Mouse (Mus musculus): ENCODE data around the gene Gjb1.
A peak's percentile ranks its signal among the peaks of the same experiment; 100 is the strongest.
"Not testable (repeated sequence)": the region's sequence is repeated elsewhere in the genome, so short reads cannot be mapped to it uniquely, and the experiment has no call there.

Gjb1 gene

DNA sequence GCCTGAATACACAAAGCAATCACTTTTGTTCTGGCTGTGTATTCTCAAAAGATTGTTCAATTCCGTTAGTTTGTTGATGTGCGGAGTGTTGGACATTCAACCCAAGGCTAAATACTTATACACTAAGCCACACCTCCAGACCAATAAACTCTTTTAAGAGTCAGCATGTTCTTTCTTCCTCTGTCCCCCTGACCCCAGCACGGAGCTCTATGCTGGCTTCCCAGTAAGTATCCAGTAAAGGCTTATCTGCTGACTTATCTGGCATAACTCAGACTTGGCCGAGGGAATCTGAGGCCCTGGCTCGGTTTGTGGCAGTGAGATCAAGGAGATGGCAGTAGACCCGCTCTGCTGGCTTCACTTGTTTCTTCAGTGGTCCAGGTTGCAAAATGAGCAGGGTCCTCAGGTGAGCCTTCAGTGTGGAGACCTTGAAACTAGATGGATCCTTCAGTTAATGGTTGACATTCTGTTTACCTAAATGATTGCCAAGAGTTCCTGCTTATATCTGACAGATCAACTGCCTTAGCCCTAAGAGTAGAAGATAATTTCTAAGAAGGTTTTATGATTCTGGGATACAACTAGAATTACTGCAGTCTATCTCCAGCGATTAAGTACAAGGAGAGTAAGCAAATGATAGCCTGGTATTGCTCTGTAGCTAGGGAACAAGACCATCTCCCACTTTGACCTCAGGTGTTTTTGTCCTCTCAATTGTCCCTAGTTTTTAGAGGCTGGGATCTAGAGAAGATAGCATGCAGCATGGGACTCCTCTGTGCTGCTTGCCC lies at the start of gene Gjb1:
TSS of gene Gjb1 (plus strand) at position 189 of the 779 bp plus-strand sequence.
- DNase-seq (ENCODE audit: low spot score) = no peak

- DNase-seq (ENCODE audit: low spot score) = peak; percentile 87
Observed at GRCm38 (mm10) chrX:101329372-101330028, 46.7 kb upstream of the Gjb1 start.

DNA sequence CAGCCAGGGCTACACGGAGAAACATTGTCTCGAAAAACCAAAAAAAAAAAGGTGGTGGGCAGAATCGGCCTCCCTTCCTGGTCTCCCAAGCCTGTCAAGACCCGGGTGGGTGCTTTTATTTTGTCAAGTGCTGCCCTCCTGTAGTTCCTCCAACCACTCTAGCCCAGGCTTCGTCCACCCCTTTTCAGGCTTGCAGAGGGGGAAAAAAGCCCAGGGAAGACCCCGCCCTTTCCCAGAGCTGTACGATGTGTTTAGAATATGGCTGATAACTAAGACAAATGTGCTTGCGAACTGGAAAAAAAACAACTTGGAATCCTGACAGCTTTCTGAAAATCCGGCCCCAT lies 44.2 kb upstream of the Gjb1 start:
- no peak for DNase-seq (ENCODE audit: low spot score)

GRCm38 (mm10) chrX:101332375-101333211 lies 43.6 kb upstream of the Gjb1 start:
- DNase-seq (ENCODE audit: low spot score) = peak; percentile 92

GRCm38 (mm10) chrX:101334606-101335005 lies 41.6 kb upstream of the Gjb1 start:
- DNase-seq (ENCODE audit: low spot score) = peak; percentile 40

DNA sequence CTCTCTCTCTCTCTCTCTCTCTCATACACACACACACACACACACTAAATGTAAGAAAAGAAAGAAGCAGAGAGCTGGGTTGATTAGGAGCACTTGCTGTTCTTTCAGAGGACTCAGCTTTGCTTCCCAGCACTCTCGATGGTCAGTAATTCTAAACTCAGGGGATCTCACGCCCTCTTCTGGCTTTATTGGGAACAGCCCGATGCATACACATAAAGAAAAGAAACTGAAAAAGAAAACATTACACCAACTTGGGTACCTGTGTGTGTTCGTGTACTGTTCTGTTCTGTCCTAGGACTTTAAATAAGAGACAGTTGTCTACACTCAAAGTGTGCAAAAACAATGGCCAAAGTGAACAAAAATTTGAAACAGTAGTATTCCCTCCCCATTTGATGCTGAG lies 37.5 kb upstream of the Gjb1 start:
- no peak for DNase-seq (ENCODE audit: low spot score)

DNA sequence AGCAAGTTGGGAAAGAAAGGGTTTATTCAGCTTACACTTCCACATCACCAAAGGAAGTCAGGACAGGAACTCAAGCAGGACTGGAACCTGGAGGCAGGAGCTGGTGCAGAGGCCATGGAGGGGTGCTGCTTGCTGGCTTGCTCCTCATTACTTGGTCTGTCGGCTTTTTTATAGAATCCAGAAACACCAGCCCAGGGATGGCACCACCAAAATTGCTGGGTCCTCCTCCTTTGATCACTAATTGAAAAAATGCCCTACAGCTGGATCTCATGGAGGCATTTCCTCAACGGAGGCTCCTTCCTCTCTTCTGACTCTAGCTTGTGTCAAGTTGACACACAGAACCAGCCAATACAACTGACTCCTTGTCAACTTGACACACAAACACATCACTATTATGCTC lies 33.3 kb upstream of the Gjb1 start:
- not testable (repeated sequence) for DNase-seq (ENCODE audit: low spot score)

GRCm38 (mm10) chrX:101345456-101345855 lies 30.7 kb upstream of the Gjb1 start:
- no peak for DNase-seq (ENCODE audit: low spot score)

- no peak for DNase-seq (ENCODE audit: low spot score)
Observed at GRCm38 (mm10) chrX:101346475-101346874, 29.7 kb upstream of the Gjb1 start.

GRCm38 (mm10) chrX:101351188-101351587 lies 25.0 kb upstream of the Gjb1 start:
- no peak for DNase-seq (ENCODE audit: low spot score)

GRCm38 (mm10) chrX:101358902-101359301 lies 17.3 kb upstream of the Gjb1 start:
- DNase-seq (ENCODE audit: low spot score) = peak; percentile 21

GRCm38 (mm10) chrX:101369001-101369400 lies 7.2 kb upstream of the Gjb1 start:
- DNase-seq (ENCODE audit: low spot score) = no peak

DNA sequence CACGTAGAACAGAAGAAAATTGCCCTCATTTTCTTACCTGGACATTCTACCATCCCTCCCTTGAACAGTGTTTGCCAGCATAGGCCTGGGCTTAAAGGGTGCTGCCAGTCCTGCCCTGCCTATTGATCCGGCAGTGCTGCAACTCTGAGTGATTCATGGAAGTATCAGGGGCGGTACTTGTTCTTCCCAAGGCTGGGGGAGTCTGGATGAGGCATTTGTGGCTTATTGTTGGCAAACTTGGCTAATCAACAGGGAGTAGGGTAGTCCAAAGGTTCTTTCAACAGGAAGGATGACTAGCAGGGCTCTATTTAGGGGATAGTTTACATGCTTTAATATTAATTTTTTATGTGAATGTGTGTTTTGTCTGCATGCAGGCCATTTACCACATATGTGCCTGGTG lies 5.6 kb upstream of the Gjb1 start:
- no peak for DNase-seq (ENCODE audit: low spot score)

DNA sequence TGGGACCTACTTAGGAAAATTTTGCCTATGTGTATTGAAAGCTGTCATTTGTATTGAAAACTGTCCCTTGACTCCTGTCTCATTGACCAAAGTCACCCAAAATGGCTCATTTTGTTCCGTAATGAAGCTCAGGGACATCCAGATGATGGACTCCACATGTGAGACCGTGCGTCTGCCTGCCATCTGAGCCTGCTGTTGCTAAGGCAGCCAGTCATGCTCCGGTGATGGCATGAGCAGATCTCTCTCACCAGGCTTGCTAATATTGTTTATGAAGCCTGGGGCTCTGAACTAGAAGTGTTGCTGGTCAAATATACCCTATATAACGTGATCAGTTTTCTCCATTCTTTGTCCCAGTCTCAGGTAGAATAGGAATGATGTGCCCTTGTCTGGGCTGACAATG lies 3.2 kb upstream of the Gjb1 start:
- no peak for DNase-seq (ENCODE audit: low spot score)

- DNase-seq (ENCODE audit: low spot score) = no peak
Observed at GRCm38 (mm10) chrX:101377076-101377475, 898 bp downstream of the Gjb1 start.

GRCm38 (mm10) chrX:101379744-101380143 lies 3.6 kb downstream of the Gjb1 start:
- DNase-seq (ENCODE audit: low spot score) = no peak

GRCm38 (mm10) chrX:101383455-101383854 lies 7.3 kb downstream of the Gjb1 start:
- no peak for DNase-seq (ENCODE audit: low spot score)

DNA sequence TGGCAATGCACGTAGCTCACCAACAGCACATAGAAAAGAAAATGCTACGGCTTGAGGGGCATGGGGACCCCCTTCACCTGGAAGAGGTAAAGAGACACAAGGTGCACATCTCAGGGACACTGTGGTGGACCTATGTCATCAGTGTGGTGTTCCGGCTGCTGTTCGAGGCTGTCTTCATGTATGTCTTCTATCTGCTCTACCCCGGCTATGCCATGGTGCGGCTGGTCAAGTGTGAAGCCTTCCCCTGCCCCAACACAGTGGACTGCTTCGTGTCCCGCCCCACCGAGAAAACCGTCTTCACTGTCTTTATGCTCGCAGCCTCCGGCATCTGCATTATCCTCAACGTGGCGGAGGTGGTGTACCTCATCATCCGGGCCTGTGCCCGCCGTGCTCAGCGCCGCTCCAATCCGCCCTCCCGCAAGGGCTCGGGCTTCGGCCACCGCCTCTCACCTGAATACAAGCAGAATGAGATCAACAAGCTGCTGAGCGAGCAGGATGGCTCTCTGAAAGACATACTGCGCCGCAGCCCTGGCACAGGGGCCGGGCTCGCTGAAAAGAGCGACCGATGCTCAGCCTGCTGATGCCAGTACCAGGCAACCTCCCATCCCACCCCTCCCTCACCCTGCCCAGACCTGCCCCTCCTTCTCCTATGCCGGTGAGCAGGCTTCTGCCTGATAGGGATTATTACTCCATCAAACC lies 8.4 kb downstream of the Gjb1 start:
- no peak for DNase-seq (ENCODE audit: low spot score)

DNA sequence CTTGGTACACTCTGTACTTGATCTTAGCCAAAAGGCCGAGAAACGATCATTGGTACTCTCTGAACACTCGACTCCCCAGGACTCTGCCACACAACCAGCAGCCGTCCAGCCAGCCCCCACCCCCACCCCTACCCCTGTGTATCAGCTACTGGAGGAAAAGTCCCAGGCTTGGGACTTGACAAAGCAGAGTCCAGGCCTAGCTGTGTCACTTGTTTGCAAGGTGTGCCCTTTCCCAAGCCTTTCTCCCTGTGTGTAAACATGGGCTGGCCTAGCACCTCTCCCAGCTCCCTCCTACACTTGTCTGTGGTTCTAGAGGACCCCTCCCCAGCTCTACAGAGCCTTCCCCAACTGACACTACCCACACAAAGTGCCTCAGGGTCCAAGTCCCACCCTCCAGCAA lies 10.0 kb downstream of the Gjb1 start:
- DNase-seq (ENCODE audit: low spot score) = no peak

DNA sequence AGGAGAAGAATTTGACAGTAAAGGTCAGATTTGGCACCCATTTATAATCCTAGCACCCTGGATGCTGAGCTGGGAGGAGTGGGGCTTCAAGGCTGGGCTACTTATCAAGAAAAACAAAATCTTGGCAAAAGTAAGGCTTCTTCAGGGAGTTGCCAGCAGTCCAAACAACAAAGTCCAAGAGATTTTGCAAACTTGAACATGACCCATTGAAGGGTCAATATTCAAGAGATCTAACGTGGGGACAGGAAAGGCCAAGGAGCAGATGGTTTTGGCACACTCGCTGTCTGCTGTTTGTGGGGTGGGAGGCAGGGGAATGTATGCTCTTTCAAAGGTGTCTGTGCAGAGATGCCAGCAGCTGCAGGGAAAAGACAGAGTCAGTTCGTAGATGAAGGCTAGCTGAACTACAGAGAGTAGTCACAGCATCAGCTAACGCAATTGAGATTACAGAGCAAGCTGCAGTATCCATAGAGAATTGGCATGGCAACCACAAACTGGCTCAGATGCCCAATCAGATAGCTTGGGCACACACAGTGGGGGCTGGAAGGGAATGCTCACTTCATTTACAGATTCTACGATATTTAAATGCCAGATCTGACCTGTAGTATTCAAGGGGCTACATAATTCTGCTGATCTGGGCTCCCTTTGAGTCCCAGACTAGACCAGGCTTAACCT lies 12.8 kb downstream of the Gjb1 start:
- no peak for DNase-seq (ENCODE audit: low spot score)

DNA sequence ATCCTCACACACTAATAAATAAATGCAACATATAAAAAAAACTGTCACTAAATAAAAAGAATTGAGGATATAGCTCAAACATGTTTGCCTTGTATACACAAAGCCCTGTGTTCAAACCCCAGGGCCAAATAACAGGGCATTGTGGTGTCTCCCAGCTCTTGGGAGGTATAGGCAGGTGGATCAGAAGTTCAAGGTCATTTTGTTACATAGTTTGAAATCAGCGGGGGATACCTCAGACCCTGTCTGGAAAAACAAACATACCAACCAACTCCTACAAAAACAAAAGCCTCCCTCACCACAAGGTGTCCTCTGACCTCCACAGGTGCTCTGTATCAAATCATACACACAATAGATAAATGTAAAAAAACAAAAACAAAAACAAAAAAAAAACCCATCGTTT lies 18.2 kb downstream of the Gjb1 start:
- DNase-seq (ENCODE audit: low spot score) = no peak

GRCm38 (mm10) chrX:101396459-101396858 lies 20.3 kb downstream of the Gjb1 start:
- DNase-seq (ENCODE audit: low spot score) = no peak
